Mouse (Mus musculus) heart, embryonic 16.5 days (tissue): ENCODE data around the gene Gm1604a. TPM values are rescaled to one million over a fixed set of nuclear protein-coding genes. Genes with fewer than 3 reads are reported as not detected.
"Not testable (repeated sequence)": the region's sequence is repeated elsewhere in the genome, so short reads cannot be mapped to it uniquely, and the experiment has no call there.

Source experiments
- ATAC-seq: fragments of 200-750 bp; cut with Nextera tagmentation; replicated peaks from 2 replicates; pipeline ENCODE4 v1.8.0; 2017; ENCODE audit warnings: moderate number of reproducible peaks; ENCODE audit not compliant: insufficient read depth, low FRiP score; ENCODE audit errors: extremely low read depth
- H3K27ac ChIP-seq: fragments of 300-500 bp; sonication (generic); 2 replicates; pipeline ENCODE4 v1.5.1; 2014; ENCODE audit warnings: mild to moderate bottlenecking, low read length, control low read depth, moderate library complexity
- H3K27me3 ChIP-seq: fragments of 300-500 bp; sonication (generic); 2 replicates; pipeline ENCODE4 v1.6.1; 2014; ENCODE audit warnings: low read length, mixed read lengths; ENCODE audit not compliant: control insufficient read depth, insufficient read depth
- H3K36me3 ChIP-seq: fragments of 300-500 bp; sonication (generic); 2 replicates; pipeline ENCODE4 v1.6.1; 2014; ENCODE audit not compliant: control insufficient read depth, insufficient read depth
- H3K4me1 ChIP-seq: fragments of 300-500 bp; sonication (generic); 2 replicates; pipeline ENCODE4 v1.6.1; 2014; ENCODE audit warnings: low read length, mixed read lengths; ENCODE audit not compliant: control insufficient read depth, insufficient read depth
- H3K4me2 ChIP-seq: fragments of 300-500 bp; sonication (generic); 2 replicates; pipeline ENCODE4 v1.6.1; 2014; ENCODE audit warnings: low read depth, mild to moderate bottlenecking, control low read depth, low read length
- H3K4me3 ChIP-seq: fragments of 300-500 bp; sonication (generic); 2 replicates; pipeline ENCODE4 v1.5.1; 2014; ENCODE audit warnings: mild to moderate bottlenecking, control low read depth, low read length
- H3K9ac ChIP-seq: fragments of 300-500 bp; sonication (generic); 2 replicates; pipeline ENCODE4 v1.6.1; 2014; ENCODE audit warnings: low read length, control low read depth
- H3K9me3 ChIP-seq: fragments of 300-500 bp; sonication (generic); replicated peaks from 2 replicates; pipeline ENCODE4 v1.6.1; 2016; ENCODE audit warnings: low read length; ENCODE audit not compliant: control insufficient read depth
- WGBS: fragments of 180-500 bp; shearing (Covaris S2); extraction: QIAGEN DNeasy Blood & Tissue Kit; methylation state at CpG from one replicate; pipeline ENCODE4 v1.1.7; 2014; 5-methylcytosine and 5-hydroxymethylcytosine counted together
- polyA plus RNA-seq: library from polyadenylated mRNA; unstranded; fragments of >200 nt; fragmentation: Nextera tagmentation; extraction: Ambion mirVana; gene quantifications from 2 replicates; pipeline ENCODE4 v1.2.1, GENCODE M21; 2015

Gm1604a gene
- polyA plus RNA-seq, 1 experiment from 2014 or later: 0.29 TPM

- 68% methylated on average over 5 of the region's 10 CpGs for WGBS
- H3K36me3 ChIP-seq, H3K4me3 ChIP-seq, ATAC-seq, H3K9me3 ChIP-seq, H3K27ac ChIP-seq, H3K27me3 ChIP-seq, H3K9ac ChIP-seq, H3K4me2 ChIP-seq, H3K4me1 ChIP-seq: not testable (repeated sequence)
Observed at GRCm38 (mm10) chr17:7126475-7126874, 101.1 kb downstream of the Gm1604a start.

GRCm38 (mm10) chr17:7134002-7134401 is 108.6 kb downstream of the Gm1604a start:
- no CpG with 5 or more reads among the region's 7 CpGs for WGBS
- H3K4me1 ChIP-seq, H3K9me3 ChIP-seq, H3K4me3 ChIP-seq, H3K27ac ChIP-seq, H3K4me2 ChIP-seq, ATAC-seq, H3K36me3 ChIP-seq, H3K27me3 ChIP-seq, H3K9ac ChIP-seq: not testable (repeated sequence)

- not testable (repeated sequence) for H3K9ac ChIP-seq, ATAC-seq, H3K4me3 ChIP-seq, H3K4me1 ChIP-seq, H3K27me3 ChIP-seq, H3K4me2 ChIP-seq, H3K27ac ChIP-seq, H3K36me3 ChIP-seq, H3K9me3 ChIP-seq
- 93% methylated on average over 7 of the region's 8 CpGs for WGBS
Observed at GRCm38 (mm10) chr17:7135277-7135676, 109.9 kb downstream of the Gm1604a start.

Other genes with a start within 250 kb of the Gm1604a start
- gene Ezr, start 242.8 kb upstream of the Gm1604a start, polyA plus RNA-seq: 144 and 166 TPM in 2 replicates
- 78.1 and 96.3 TPM in 2 replicates for gene Rsph3b, start 76.9 kb upstream of the Gm1604a start, polyA plus RNA-seq
- 31.1 and 31.4 TPM in 2 replicates for gene Tagap1, start 64.4 kb upstream of the Gm1604a start, polyA plus RNA-seq
- gene Rnaset2b, start 54.9 kb upstream of the Gm1604a start, polyA plus RNA-seq: 271 and 281 TPM in 2 replicates
- 0.05 and 0.30 TPM in 2 replicates for gene Gm49721, start 46.7 kb upstream of the Gm1604a start, polyA plus RNA-seq
- 24.2 and 25.5 TPM in 2 replicates for gene Rps6ka2, start 144.5 kb downstream of the Gm1604a start, polyA plus RNA-seq